Mouse (Mus musculus) CD4-positive naive resting alpha-beta T cell, adult 57 days (primary cell): ENCODE data around the gene Cfap74. TPM values are rescaled to one million over a fixed set of nuclear protein-coding genes. Genes with fewer than 3 reads are reported as not detected.

ENCODE experiments used
- total RNA-seq: library from RNA; stranded (reverse); gene quantifications from one replicate; pipeline ENCODE4 v1.2.4, GENCODE M21; 2023

Gene Cfap74
- 1.1 TPM for total RNA-seq

DNA sequence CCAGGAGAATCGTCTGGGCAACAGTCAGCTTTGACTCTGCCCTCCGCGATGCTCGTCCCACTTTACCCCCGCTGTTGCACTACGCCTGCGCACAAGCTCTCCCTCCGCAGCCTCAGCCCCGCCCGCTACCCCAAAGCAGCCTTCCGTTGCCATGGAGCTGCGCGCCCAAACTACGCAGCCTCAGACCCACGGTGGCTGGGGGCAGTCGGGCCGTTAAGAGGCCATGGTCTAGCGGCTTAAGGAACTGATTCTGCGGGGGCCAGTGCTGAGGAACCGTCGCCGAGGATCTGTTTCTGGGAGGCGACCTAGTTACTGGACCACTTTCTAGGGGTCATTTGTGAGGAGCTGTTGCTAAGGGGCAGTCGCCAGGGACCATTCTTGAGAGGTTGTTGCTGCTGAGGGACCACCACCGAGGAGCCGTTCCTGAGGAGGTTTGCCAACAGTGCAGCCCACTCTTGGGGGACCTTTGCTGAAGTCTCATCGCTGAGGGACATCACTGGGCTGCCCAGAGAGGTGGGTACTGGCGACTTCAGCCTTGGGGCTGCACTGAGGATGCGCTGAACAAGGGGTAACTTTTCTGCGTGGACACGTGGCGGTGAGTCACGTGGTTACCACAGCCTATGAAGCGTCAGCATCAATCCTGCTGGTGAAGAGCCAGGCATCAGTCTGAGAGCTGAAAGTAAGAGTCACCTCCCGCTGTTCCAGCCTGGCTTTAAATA is at the start of gene Cfap74:
Cfap74 (plus strand) TSS at position 133 of the 719 bp plus-strand sequence.

DNA sequence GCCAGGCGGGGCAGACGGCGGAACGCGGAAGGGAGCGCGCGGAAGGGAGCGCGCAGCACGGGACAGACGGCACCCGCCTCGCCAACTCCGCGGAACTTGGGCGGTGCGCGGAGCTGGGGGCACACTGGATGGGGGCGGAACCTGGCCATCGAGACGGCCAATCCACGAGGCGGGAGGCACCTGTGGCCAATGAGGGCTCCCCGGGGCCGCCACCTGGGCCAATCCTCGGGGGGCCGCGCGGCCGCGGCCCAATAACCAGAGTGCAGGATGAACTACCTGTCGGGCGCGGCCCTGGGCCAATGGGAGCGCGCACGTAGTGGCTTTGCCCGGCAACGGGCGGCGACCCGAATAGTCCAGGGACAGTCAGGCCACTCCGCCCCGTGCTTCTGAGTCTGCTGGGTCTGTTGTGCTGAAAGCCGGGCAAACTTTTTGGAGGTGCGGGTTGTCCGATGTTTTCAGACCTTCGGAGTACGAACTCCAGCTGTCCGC is 47.6 kb upstream of the Cfap74 start, which contains the start of gene Prkcz:
Prkcz (minus strand) TSS at position 59 of the 489 bp plus-strand sequence.

DNA sequence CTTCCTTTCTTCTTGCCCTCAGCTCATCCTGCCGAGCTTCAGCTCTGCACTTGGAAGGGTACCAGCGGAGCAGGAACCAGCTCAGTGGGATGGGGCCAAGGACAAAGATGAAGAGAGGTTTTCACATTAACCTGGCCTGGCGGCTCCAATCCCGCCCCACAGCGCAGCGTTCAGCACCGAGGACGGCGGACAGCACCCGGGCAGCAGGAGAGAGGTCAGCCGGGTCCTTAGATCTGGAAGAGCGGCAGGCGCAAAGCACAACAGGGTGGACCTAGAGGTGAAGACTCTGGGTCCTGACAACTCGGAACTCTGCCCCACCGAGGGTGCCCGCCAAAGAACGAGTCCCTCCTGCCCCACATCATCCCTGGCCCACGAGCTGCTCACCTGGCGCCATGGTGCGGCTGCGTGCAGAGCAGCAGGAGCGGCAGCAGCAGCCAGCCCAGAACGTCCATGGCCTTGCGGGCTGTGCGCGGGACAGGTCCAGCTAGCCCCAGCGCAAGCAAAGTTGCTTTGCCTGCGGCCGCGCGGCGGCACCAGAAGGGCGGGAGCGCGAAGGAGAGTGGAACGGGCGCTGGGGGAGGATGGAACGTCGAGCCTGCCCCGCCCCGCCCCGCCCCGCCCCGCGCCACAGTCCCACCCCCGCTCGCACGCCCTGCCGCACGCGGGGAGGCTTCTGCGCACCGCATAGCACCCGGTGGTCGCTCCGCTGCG is 11.3 kb upstream of the Cfap74 start, which contains the start of gene Gabrd:
Gabrd (minus strand) TSS at position 602 of the 711 bp plus-strand sequence.

DNA sequence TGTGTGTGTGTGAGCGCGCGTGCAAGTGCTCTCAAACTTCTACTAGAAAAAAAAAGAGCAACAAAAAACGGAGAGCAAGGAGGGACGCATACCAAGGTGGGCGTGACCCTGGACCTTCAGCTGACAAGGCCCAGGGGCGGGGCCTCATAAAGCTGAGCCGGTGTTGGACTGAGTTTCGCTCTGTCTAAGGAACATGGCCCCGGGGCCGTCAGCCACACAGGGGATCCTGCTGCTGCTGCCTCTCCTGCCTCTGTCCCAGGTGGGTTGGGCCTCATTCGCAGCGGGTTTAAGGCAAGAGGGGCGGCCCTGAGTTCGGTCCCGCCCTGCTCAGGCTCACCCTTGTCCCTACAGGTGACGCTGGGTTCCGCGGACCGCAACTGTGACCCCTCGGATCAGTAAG is 60.0 kb downstream of the Cfap74 start, which contains the start of gene Tmem52:
Tmem52 (plus strand) TSS at position 163 of the 400 bp plus-strand sequence.

DNA sequence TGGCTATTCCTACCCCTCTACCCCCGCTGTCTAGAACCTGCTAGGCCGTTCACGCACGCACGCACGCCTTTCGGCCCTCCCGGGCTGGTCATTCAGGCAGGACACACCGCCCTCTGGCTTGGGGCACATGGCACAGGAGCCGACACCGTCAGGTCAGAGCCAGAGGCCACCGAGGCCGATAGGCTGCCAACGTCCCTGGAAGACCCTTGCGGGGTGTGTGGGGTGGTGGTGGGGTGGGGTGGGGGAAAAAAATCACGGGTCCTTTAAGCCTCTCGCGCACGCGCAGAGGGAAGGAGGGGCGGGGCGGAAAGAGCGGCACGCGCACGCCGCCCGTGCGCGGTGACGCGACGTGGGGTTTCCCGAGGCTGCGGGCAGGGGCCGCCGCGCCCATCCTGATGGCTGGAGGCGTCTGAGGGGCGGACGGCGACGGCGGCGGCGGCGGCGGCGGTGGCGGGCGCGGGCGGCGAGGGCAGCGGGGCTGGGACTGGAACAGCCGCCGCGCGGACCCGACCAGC is 82.1 kb downstream of the Cfap74 start, which contains the start of gene Gnb1:
Gnb1 (plus strand) TSS at position 372 of the 515 bp plus-strand sequence.

Other genes starting within 250 kb of the Cfap74 start
- 157 TPM for gene Ski, start 186.6 kb upstream of the Cfap74 start, total RNA-seq
- 55.4 TPM for gene Faap20, start 159.4 kb upstream of the Cfap74 start, total RNA-seq
- 18.2 TPM for gene Prkcz, start 47.8 kb upstream of the Cfap74 start, total RNA-seq
- gene Gabrd, start 11.1 kb upstream of the Cfap74 start, total RNA-seq: not detected
- not detected for gene Tmem52, start 59.9 kb downstream of the Cfap74 start, total RNA-seq
- 256 TPM for gene Gnb1, start 82.2 kb downstream of the Cfap74 start, total RNA-seq
- 54.8 TPM for gene Nadk, start 153.2 kb downstream of the Cfap74 start, total RNA-seq
- 32.4 TPM for gene Slc35e2, start 192.2 kb downstream of the Cfap74 start, total RNA-seq
- 164 TPM for gene Cdk11b, start 215.7 kb downstream of the Cfap74 start, total RNA-seq
- gene Gm10563, start 236.2 kb downstream of the Cfap74 start, total RNA-seq: not detected
- gene Mmp23, start 244.2 kb downstream of the Cfap74 start, total RNA-seq: 0.71 TPM